Comparison of ENCODE assay signal across 9 mouse cellular contexts in the genomic region with DNA sequence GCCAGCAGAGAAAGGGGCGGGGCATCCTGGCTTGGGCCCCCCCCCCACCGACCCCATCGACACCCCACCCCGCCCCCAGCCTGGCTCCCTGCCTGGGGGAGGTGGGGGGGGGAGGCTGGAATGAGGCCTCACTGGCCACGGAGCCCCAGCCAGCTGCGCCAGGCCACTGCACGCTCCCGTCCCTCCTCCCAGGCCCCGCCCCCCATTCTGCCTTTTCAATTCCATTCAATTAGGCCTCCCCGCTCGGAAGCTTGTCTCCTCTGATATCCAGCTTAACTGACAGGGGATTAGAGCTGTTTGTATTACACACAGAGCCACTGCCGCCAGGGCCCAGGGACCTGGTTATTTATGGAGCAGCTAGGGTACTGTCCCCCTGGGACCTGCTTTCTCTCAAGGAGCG. TPM values are rescaled to one million over a fixed set of nuclear protein-coding genes. Genes with fewer than 3 reads are reported as not detected.
DNase-seq lines count a peak whose midpoint lies in the region; ATAC-seq and TF ChIP-seq lines count a peak whose summit lies in the region.
"Had no signal": no experiment of that assay in that cellular context is flagged by ENCODE, and none has a peak within 500 bp of the region (broad histone marks: within the 10 kb centered on the region; RNA-seq: fewer than 3 reads in every experiment).

No protein-coding gene starts in this region.

- H3K36me3 ChIP-seq in forebrain, embryonic 11.5 days (ENCODE audit: control insufficient read depth, insufficient read depth, low read length) = no peaks in the 10 kb centered on the region
- no peaks in the 10 kb centered on the region for H3K36me3 ChIP-seq in heart, postnatal 0 days (replicated peaks; ENCODE audit: control insufficient read depth, insufficient read depth, low read length)
- H3K36me3 ChIP-seq in liver, embryonic 13.5 days = no peaks in the 10 kb centered on the region
- no peaks in the 10 kb centered on the region for H3K36me3 ChIP-seq in neural tube, embryonic 14.5 days (ENCODE audit: control insufficient read depth, insufficient read depth, low read length)

- H3K9me3 ChIP-seq in forebrain, embryonic 11.5 days (ENCODE audit: control insufficient read depth, low read length) = no peaks in the 10 kb centered on the region
- no peaks in the 10 kb centered on the region for H3K9me3 ChIP-seq in heart, postnatal 0 days (replicated peaks; ENCODE audit: control insufficient read depth, low read length)
- H3K9me3 ChIP-seq in liver, embryonic 13.5 days (replicated peaks) = no peaks in the 10 kb centered on the region
- no peaks in the 10 kb centered on the region for H3K9me3 ChIP-seq in neural tube, embryonic 14.5 days (ENCODE audit: control insufficient read depth, low read length)

- no peak for TF ChIP-seq EP300 in heart, postnatal 0 days (IDR thresholded peaks at IDR 0.05; ENCODE audit: low read depth)

- peak; percentile 92 for ATAC-seq in forebrain, embryonic 11.5 days (replicated peaks; ENCODE audit: low FRiP score)
- peak; percentile 58 for ATAC-seq in heart, postnatal 0 days (ENCODE audit: insufficient read depth, low read depth)
- no peak for ATAC-seq in liver, embryonic 13.5 days (ENCODE audit: low read depth)
- peak; percentile 74; the same call in 1 of the 2 replicates for ATAC-seq in neural tube, embryonic 14.5 days (ENCODE audit: low read depth)
- ATAC-seq in megakaryocyte, adult 5-6 weeks (ENCODE audit: poor library complexity, severe bottlenecking) = no peak

- DNase-seq in cerebellum, postnatal 10 days = peak; percentile 87 to 90
- no peak for DNase-seq in cerebellum, adult 9-10 months
- DNase-seq in forebrain, embryonic 11.5 days (ENCODE audit: low spot score) = peak; percentile 98
- DNase-seq in heart, postnatal 0 days (ENCODE audit: low spot score) = peak; percentile 43
- peak; percentile 84 for DNase-seq in kidney, postnatal 14 days
- DNase-seq in liver, embryonic 13.5 days = no peak

- peak overlapping the region; percentile 92 for H3K27ac ChIP-seq in forebrain, embryonic 11.5 days (ENCODE audit: low read depth, low read length)
- H3K27ac ChIP-seq in heart, postnatal 0 days (ENCODE audit: low read depth) = no peak overlapping the region
- no peak overlapping the region for H3K27ac ChIP-seq in liver, embryonic 13.5 days
- peak overlapping the region; percentile 83 for H3K27ac ChIP-seq in neural tube, embryonic 14.5 days (ENCODE audit: low read depth, low read length)

- no peaks in the 10 kb centered on the region for H3K27me3 ChIP-seq in forebrain, embryonic 11.5 days (ENCODE audit: control insufficient read depth, insufficient read depth, low read length)
- H3K27me3 ChIP-seq in heart, postnatal 0 days (ENCODE audit: control insufficient read depth, insufficient read depth, low read length) = no peaks in the 10 kb centered on the region
- H3K27me3 ChIP-seq in liver, embryonic 13.5 days = 0 out of 2 replicates have a peak, but pooled peaks cover 4% of the 10 kb centered on the region
- H3K27me3 ChIP-seq in neural tube, embryonic 14.5 days (ENCODE audit: control insufficient read depth, insufficient read depth, low read length) = no peaks in the 10 kb centered on the region

- peak overlapping the region; percentile 48; the same call in 1 of the 2 replicates for H3K9ac ChIP-seq in forebrain, embryonic 11.5 days (ENCODE audit: low read length)
- no peak overlapping the region for H3K9ac ChIP-seq in heart, postnatal 0 days (replicated peaks; ENCODE audit: low read depth, low read length)
- no peak overlapping the region for H3K9ac ChIP-seq in liver, embryonic 13.5 days
- peak overlapping the region; percentile 18 for H3K9ac ChIP-seq in neural tube, embryonic 14.5 days (replicated peaks; ENCODE audit: low read depth, low read length)

- H3K4me1 ChIP-seq in forebrain, embryonic 11.5 days (replicated peaks; ENCODE audit: control insufficient read depth, insufficient read depth, low read length) = peaks cover 34% of the 10 kb centered on the region
- peaks cover 10% of the 10 kb centered on the region; the same call in 1 of the 2 replicates for H3K4me1 ChIP-seq in heart, postnatal 0 days (ENCODE audit: control insufficient read depth, insufficient read depth)
- H3K4me1 ChIP-seq in liver, embryonic 13.5 days (replicated peaks) = peaks cover 12% of the 10 kb centered on the region; the same call in 1 of the 2 replicates
- H3K4me1 ChIP-seq in neural tube, embryonic 14.5 days (ENCODE audit: control insufficient read depth, insufficient read depth, low read length) = peaks cover 11% of the 10 kb centered on the region

- WGBS in forebrain, embryonic 11.5 days = under 1% methylated on average over 12 of the region's 13 CpGs
- 2% methylated on average over 9 of the region's 13 CpGs for WGBS in heart, postnatal 0 days
- 5% methylated on average over 13 of the region's 13 CpGs for WGBS in liver, embryonic 13.5 days (ENCODE audit: insufficient replicate concordance)
- 0% methylated on average over 6 of the region's 13 CpGs for WGBS in neural tube, embryonic 14.5 days

- TF ChIP-seq CTCF in heart, postnatal 0 days (IDR thresholded peaks at IDR 0.05; ENCODE audit: low read depth) = no peak

- peak overlapping the region; percentile 40; the same call in 1 of the 2 replicates for H3K4me2 ChIP-seq in forebrain, embryonic 11.5 days (ENCODE audit: low read depth, low read length, severe bottlenecking)
- peak overlapping the region; percentile 59 for H3K4me2 ChIP-seq in heart, postnatal 0 days (ENCODE audit: low read depth, low read length)
- H3K4me2 ChIP-seq in liver, embryonic 13.5 days = peak overlapping the region; percentile 41
- H3K4me2 ChIP-seq in neural tube, embryonic 14.5 days (ENCODE audit: low read depth, low read length) = peak overlapping the region; percentile 40

- H3K4me3 ChIP-seq in forebrain, embryonic 11.5 days (ENCODE audit: low read depth, low read length) = peak overlapping the region; percentile 7; the same call in 1 of the 2 replicates
- peak overlapping the region; percentile 30 for H3K4me3 ChIP-seq in heart, postnatal 0 days (ENCODE audit: low read depth, low read length)
- peak overlapping the region; percentile 6; the same call in 1 of the 2 replicates for H3K4me3 ChIP-seq in liver, embryonic 13.5 days (replicated peaks)
- H3K4me3 ChIP-seq in neural tube, embryonic 14.5 days (ENCODE audit: low read depth, low read length) = peak overlapping the region; percentile 2; the same call in 1 of the 2 replicates
- H3K4me3 ChIP-seq: myocyte had no signal

RNA-seq across cellular contexts. Expression of a gene that starts 23.4 kb away (rescaled TPM):
- polyA plus RNA-seq in forebrain, embryonic 11.5 days (2014; fragmentation: Nextera tagmentation; extraction: Ambion mirVana) = 58.3 and 65.0 TPM in 2 replicates
- 22.2 and 24.6 TPM in 2 replicates for total RNA-seq in heart, postnatal 0 days (2014; rRNA removed; ENCODE audit: low replicate concordance)
- polyA plus RNA-seq in heart, postnatal 0 days (2015; fragmentation: Nextera tagmentation; extraction: Ambion mirVana) = 12.6 and 13.3 TPM in 2 replicates
- polyA plus RNA-seq in liver, embryonic 13.5 days (2015; fragmentation: Nextera tagmentation; extraction: Ambion mirVana) = 31.5 and 36.6 TPM in 2 replicates
- 71.9 and 78.7 TPM in 2 replicates for polyA plus RNA-seq in neural tube, embryonic 14.5 days (2014; fragmentation: Nextera tagmentation; extraction: Ambion mirVana)
- total RNA-seq in megakaryocyte, adult 5-6 weeks (2015) = 4.2 and 4.4 TPM in 2 replicates
- 5.7 and 7.3 TPM in 2 replicates for total RNA-seq in megakaryocyte, adult 5-6 weeks (2017)

RNA-seq across cellular contexts. Expression of a gene that starts 23.6 kb away (rescaled TPM):
- polyA plus RNA-seq in forebrain, embryonic 11.5 days (2014; fragmentation: Nextera tagmentation; extraction: Ambion mirVana) = 27.7 and 30.6 TPM in 2 replicates
- total RNA-seq in heart, postnatal 0 days (2014; rRNA removed; ENCODE audit: low replicate concordance) = 14.0 and 19.7 TPM in 2 replicates
- 17.0 and 18.3 TPM in 2 replicates for polyA plus RNA-seq in heart, postnatal 0 days (2015; fragmentation: Nextera tagmentation; extraction: Ambion mirVana)
- 11.7 and 14.1 TPM in 2 replicates for polyA plus RNA-seq in liver, embryonic 13.5 days (2015; fragmentation: Nextera tagmentation; extraction: Ambion mirVana)
- polyA plus RNA-seq in neural tube, embryonic 14.5 days (2014; fragmentation: Nextera tagmentation; extraction: Ambion mirVana) = 31.5 and 31.8 TPM in 2 replicates
- total RNA-seq in megakaryocyte, adult 5-6 weeks (2015) = 2.0 and 2.5 TPM in 2 replicates
- 3.6 and 4.2 TPM in 2 replicates for total RNA-seq in megakaryocyte, adult 5-6 weeks (2017)

Comparison
In these comparisons a context has a peak if more than half of its experiments do, and no peak if none do; other contexts are left out.
1. DNase-seq: peak in cerebellum, postnatal 10 days (2 of 2), forebrain, embryonic 11.5 days (single experiment), heart, postnatal 0 days (single experiment) and kidney, postnatal 14 days (single experiment); none in cerebellum, adult 9-10 months (single experiment) and liver, embryonic 13.5 days (single experiment).
2. ATAC-seq: peak in forebrain, embryonic 11.5 days (single experiment), heart, postnatal 0 days (single experiment) and neural tube, embryonic 14.5 days (single experiment); none in liver, embryonic 13.5 days (single experiment) and megakaryocyte, adult 5-6 weeks (single experiment).
3. H3K27ac ChIP-seq: peak in forebrain, embryonic 11.5 days (single experiment) and neural tube, embryonic 14.5 days (single experiment); none in heart, postnatal 0 days (single experiment) and liver, embryonic 13.5 days (single experiment).
4. H3K9ac ChIP-seq: peak in forebrain, embryonic 11.5 days (single experiment) and neural tube, embryonic 14.5 days (single experiment); none in heart, postnatal 0 days (single experiment) and liver, embryonic 13.5 days (single experiment).
5. Peak in every context shown above with its lines, with median percentiles within 50 percentile points of each other: H3K4me2 ChIP-seq and H3K4me3 ChIP-seq.